In the genomic region with DNA sequence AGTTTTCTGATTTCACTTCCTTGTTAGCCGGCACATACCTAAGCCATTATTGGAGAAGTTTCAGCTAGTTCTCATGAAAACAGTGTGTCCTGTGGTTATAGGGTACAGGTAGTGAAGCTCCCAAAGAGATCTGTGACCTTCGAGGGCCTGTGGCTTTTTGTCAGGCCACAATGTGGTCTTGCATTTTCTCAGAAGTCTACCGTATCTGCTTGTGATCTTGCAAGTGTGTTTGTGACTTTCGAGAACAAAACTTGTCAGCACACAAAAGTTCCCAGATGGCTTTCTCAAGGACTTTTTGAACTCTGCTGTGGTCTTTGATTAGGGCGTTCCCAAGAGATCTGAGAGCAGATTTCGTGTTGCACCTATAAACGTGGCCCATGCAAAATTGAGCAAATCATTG, we compare ENCODE assay signal across 23 mouse cellular contexts.
DNase-seq lines count a peak whose midpoint lies in the region; ATAC-seq and TF ChIP-seq lines count a peak whose summit lies in the region.
"Had no signal": no experiment of that assay in that cellular context is flagged by ENCODE, and none has a peak within 500 bp of the region (broad histone marks: within the 10 kb centered on the region; RNA-seq: fewer than 3 reads in every experiment).

No protein-coding gene starts in this region.

- no peak overlapping the region for H3K4me2 ChIP-seq in intestine, embryonic 14.5 days (ENCODE audit: low read length)
- H3K4me2 ChIP-seq in intestine, embryonic 16.5 days (ENCODE audit: low read depth, low read length) = no peak overlapping the region
- H3K4me2 ChIP-seq: forebrain, embryonic 13.5 days; heart, embryonic 12.5 days; hindbrain, embryonic 13.5 days; limb, embryonic 13.5 days; lung, embryonic 15.5 days; midbrain, embryonic 11.5 days had no signal

- ATAC-seq in intestine, embryonic 14.5 days (replicated peaks; ENCODE audit: low FRiP score, low TSS enrichment, low read depth) = no peak
- ATAC-seq in intestine, embryonic 16.5 days = no peak
- ATAC-seq: forebrain, embryonic 13.5 days had no signal

- H3K27me3 ChIP-seq in intestine, embryonic 14.5 days (replicated peaks; ENCODE audit: control insufficient read depth, insufficient read depth, low read length) = no peaks in the 10 kb centered on the region
- no peaks in the 10 kb centered on the region for H3K27me3 ChIP-seq in intestine, embryonic 16.5 days (replicated peaks; ENCODE audit: control insufficient read depth, insufficient read depth, low read length)
- no peaks in the 10 kb centered on the region for H3K27me3 ChIP-seq in thymus, adult 2 months (ENCODE audit: control insufficient read depth, insufficient read depth, low read length)
- H3K27me3 ChIP-seq: forebrain, embryonic 13.5 days; heart, embryonic 12.5 days; hindbrain, embryonic 13.5 days; limb, embryonic 13.5 days; lung, embryonic 15.5 days had no signal

- no peaks in the 10 kb centered on the region for H3K9me3 ChIP-seq in intestine, embryonic 14.5 days (ENCODE audit: control insufficient read depth, low read length)
- no peaks in the 10 kb centered on the region for H3K9me3 ChIP-seq in intestine, embryonic 16.5 days (ENCODE audit: control insufficient read depth, low read length)
- H3K9me3 ChIP-seq: forebrain, embryonic 13.5 days; heart, embryonic 12.5 days; hindbrain, embryonic 13.5 days; limb, embryonic 13.5 days; lung, embryonic 15.5 days had no signal

- WGBS in intestine, embryonic 14.5 days = 92% methylated on average over 7 of the region's 7 CpGs
- WGBS in intestine, embryonic 16.5 days = 87% methylated on average over 7 of the region's 7 CpGs
- WGBS in thymus, adult 2 months = 7% methylated on average over 7 of the region's 7 CpGs

- no peak for TF ChIP-seq CTCF in thymus, adult 2 months (IDR thresholded peaks at IDR 0.05; ENCODE audit: borderline replicate concordance, control insufficient read depth, extremely low read depth, insufficient read depth, low read length, poor library complexity)

- no peaks in the 10 kb centered on the region for H3K4me1 ChIP-seq in intestine, embryonic 14.5 days (replicated peaks; ENCODE audit: control insufficient read depth, insufficient read depth, low read length)
- H3K4me1 ChIP-seq in intestine, embryonic 16.5 days (ENCODE audit: control insufficient read depth, insufficient read depth, low read length) = peaks cover 3% of the 10 kb centered on the region; the same call in 1 of the 2 replicates
- H3K4me1 ChIP-seq in thymus, adult 2 months (replicated peaks; ENCODE audit: control insufficient read depth, insufficient read depth, low read length) = peaks cover 16% of the 10 kb centered on the region
- H3K4me1 ChIP-seq: forebrain, embryonic 13.5 days; heart, embryonic 12.5 days; hindbrain, embryonic 13.5 days had no signal

- H3K27ac ChIP-seq in intestine, embryonic 14.5 days (ENCODE audit: low read depth) = no peak overlapping the region
- H3K27ac ChIP-seq in intestine, embryonic 16.5 days (ENCODE audit: low read length) = no peak overlapping the region
- no peak overlapping the region for H3K27ac ChIP-seq in thymus, adult 2 months (ENCODE audit: control insufficient read depth, insufficient read depth, low read length)
- H3K27ac ChIP-seq: forebrain, embryonic 13.5 days; hindbrain, embryonic 13.5 days; limb, embryonic 13.5 days; liver, embryonic 14.5 days; lung, embryonic 15.5 days had no signal

- TF ChIP-seq POLR2A in thymus, adult 2 months (IDR thresholded peaks at IDR 0.05; ENCODE audit: control insufficient read depth, extremely low read depth, insufficient read depth, low read length, poor library complexity) = no peak

- no peak overlapping the region for H3K9ac ChIP-seq in intestine, embryonic 14.5 days (ENCODE audit: low read length)
- H3K9ac ChIP-seq in intestine, embryonic 16.5 days (ENCODE audit: low read depth, low read length) = no peak overlapping the region
- H3K9ac ChIP-seq: forebrain, embryonic 13.5 days; heart, embryonic 12.5 days; hindbrain, embryonic 13.5 days; limb, embryonic 13.5 days; liver, embryonic 14.5 days; lung, embryonic 15.5 days had no signal

- peak; percentile 32 for DNase-seq in intestine, embryonic 14.5 days (ENCODE audit: low spot score)
- peak; percentile 34 for DNase-seq in thymus, adult 2 months
- no peak for DNase-seq in thymus, postnatal 10 days (ENCODE audit: low spot score in 2 of 2)
- DNase-seq in T-cell, adult 2 months (ENCODE audit: low spot score) = peak; percentile 70
- DNase-seq in natural killer cell, adult 2 months (ENCODE audit: low spot score in 2 of 2) = peak; percentile 9 to 12
- no peak for DNase-seq in frontal cortex, postnatal 14 days (ENCODE audit: low spot score in 2 of 2)
- DNase-seq in right cerebral cortex, adult 18-20 months = no peak
- DNase-seq: adrenal gland, postnatal 14 days; cerebellum, adult 2 months; cerebellum, postnatal 25 days; gastrocnemius, postnatal 10 days; heart, postnatal 14 days; kidney, adult 8-10 months; kidney, postnatal 36 days; right cerebral cortex, postnatal 14 days had no signal

- no peak overlapping the region for H3K4me3 ChIP-seq in intestine, embryonic 14.5 days (ENCODE audit: low read depth, low read length)
- H3K4me3 ChIP-seq in intestine, embryonic 16.5 days (ENCODE audit: low read length) = no peak overlapping the region
- H3K4me3 ChIP-seq in thymus, adult 2 months (ENCODE audit: control insufficient read depth, insufficient read depth, low read length) = no peak overlapping the region
- H3K4me3 ChIP-seq: forebrain, embryonic 13.5 days; heart, embryonic 12.5 days; hindbrain, embryonic 13.5 days; limb, embryonic 13.5 days; lung, embryonic 15.5 days had no signal

- no peaks in the 10 kb centered on the region for H3K36me3 ChIP-seq in intestine, embryonic 14.5 days (ENCODE audit: control insufficient read depth, insufficient read depth, low read length)
- H3K36me3 ChIP-seq in intestine, embryonic 16.5 days (ENCODE audit: control insufficient read depth, insufficient read depth, low read length) = no peaks in the 10 kb centered on the region
- H3K36me3 ChIP-seq in thymus, adult 2 months (ENCODE audit: control insufficient read depth, insufficient read depth, low read length) = no peaks in the 10 kb centered on the region
- H3K36me3 ChIP-seq: heart, embryonic 12.5 days; hindbrain, embryonic 13.5 days; limb, embryonic 13.5 days; lung, embryonic 15.5 days had no signal

Comparison
In these comparisons a context has a peak if more than half of its experiments do, and no peak if none do; other contexts are left out.
1. DNase-seq: peak in intestine, embryonic 14.5 days (single experiment), thymus, adult 2 months (single experiment), T-cell, adult 2 months (single experiment) and natural killer cell, adult 2 months (2 of 2); none in thymus, postnatal 10 days (0 of 2), frontal cortex, postnatal 14 days (0 of 2) and right cerebral cortex, adult 18-20 months (single experiment).